Mouse (Mus musculus): Measurements from ENCODE around the gene Map3k5. TPM values are rescaled to one million over a fixed set of nuclear protein-coding genes. Genes with fewer than 3 reads are reported as not detected.

Gene Map3k5
- total and polyA plus RNA-seq, 3 experiments, result 15.8 to 31.0 (median 27.6) TPM

- Histone ChIP-seq H3K4me1 (ENCODE audit: control insufficient read depth in 1 of 2, insufficient read depth in 2 of 2) (peaks cover 5 to 16% of the 10 kb centered on the region in 2 experiments), H3K36me3 (replicated peaks in 1 of 2; ENCODE audit: control insufficient read depth in 1 of 2, insufficient read depth in 1 of 2, low read length in 1 of 2) (no peaks in the 10 kb centered on the region), H3K79me2 (replicated peaks; ENCODE audit: control insufficient read depth, extremely low read depth, insufficient read depth, poor library complexity, severe bottlenecking) (no peaks in the 10 kb centered on the region), H3K4me3 (replicated peaks in 1 of 3; ENCODE audit: low read depth in 2 of 3, low read length in 2 of 3, poor library complexity in 1 of 3) (peak overlapping the region in 1 of 3 experiments; percentile 24), H3K27me3 (replicated peaks) (peaks cover 2% of the 10 kb centered on the region), H3K9me3 (replicated peaks; ENCODE audit: low read length) (no peaks in the 10 kb centered on the region), H3K4me2 (ENCODE audit: insufficient read depth, low read depth, poor library complexity, severe bottlenecking) (peak overlapping the region; percentile 86), H3K9ac (ENCODE audit: insufficient read depth, low read depth) (peak overlapping the region; percentile 17; the same call in 1 of the 2 replicates), H3K27ac (ENCODE audit: insufficient read depth, low read depth) (no peak overlapping the region)
- dilution Hi-C loops (cut with MboI; ENCODE audit: extremely low pct_ligation_motif_present, extremely low pct_unique_long_range_greater_than_20kb, low sequenced_read_pairs), result no loop called here
- DNase-seq (ENCODE audit: extremely low read depth), result peak; percentile 47
- TF ChIP-seq BHLHE40 (IDR thresholded peaks at IDR 0.05; ENCODE audit: low read depth, low read length) (peak; percentile 65), IRF4 (IDR thresholded peaks at IDR 0.05; ENCODE audit: low read depth, low read length) (peak; percentile 98), MEF2A (IDR thresholded peaks at IDR 0.05; ENCODE audit: borderline replicate concordance, low read depth, low read length) (peak; percentile 84), ETS1 (conservative IDR thresholded peaks at IDR 0.05; ENCODE audit: low read depth, low read length) (peak; percentile 48; the same call in 1 of the 2 replicates), EP300 (IDR thresholded peaks at IDR 0.05; ENCODE audit: low read length) (peak; percentile 73), UBTF (IDR thresholded peaks at IDR 0.05; ENCODE audit: low read depth, low read length) (0 out of 2 replicates have a peak, but pooled peaks have one; percentile 57), CHD1 (IDR thresholded peaks at IDR 0.05; ENCODE audit: low read depth, low read length) (peak; percentile 99), USF1 (IDR thresholded peaks at IDR 0.05; ENCODE audit: low read depth, low read length) (no peak), RAD21 (IDR thresholded peaks at IDR 0.05; ENCODE audit: low read depth, low read length) (no peak), SMC3 (IDR thresholded peaks at IDR 0.05; ENCODE audit: low read depth, low read length) (no peak), USF2 (conservative IDR thresholded peaks at IDR 0.05; ENCODE audit: low read depth, low read length) (no peak), MYC (IDR thresholded peaks at IDR 0.05; ENCODE audit: low read depth, low read length) (no peak), POLR2A (IDR thresholded peaks at IDR 0.05; ENCODE audit: low read depth, low read length) (no peak)
- in situ Hi-C loops (cut with MboI; ENCODE audit: low pct_ligation_motif_present, low pct_unique_long_range_greater_than_20kb, low sequenced_read_pairs), result no loop called here
These were observed 235.8 kb downstream of the Map3k5 start for GRCm38 (mm10) chr10:20169927-20170604.

- no peaks in the 10 kb centered on the region for H3K36me3 ChIP-seq (replicated peaks in 1 of 2; ENCODE audit: control insufficient read depth in 1 of 2, insufficient read depth in 1 of 2, low read length in 1 of 2)
- H3K27me3 ChIP-seq (replicated peaks), result peaks cover 2% of the 10 kb centered on the region
- H3K9ac ChIP-seq (ENCODE audit: insufficient read depth, low read depth), result no peak overlapping the region
- in situ Hi-C loops (cut with MboI; ENCODE audit: low pct_ligation_motif_present, low pct_unique_long_range_greater_than_20kb, low sequenced_read_pairs) (no loop called here), dilution Hi-C loops (cut with MboI; ENCODE audit: extremely low pct_ligation_motif_present, extremely low pct_unique_long_range_greater_than_20kb, low sequenced_read_pairs) (no loop called here)
- no peaks in the 10 kb centered on the region for H3K9me3 ChIP-seq (replicated peaks; ENCODE audit: low read length)
- DNase-seq (ENCODE audit: extremely low read depth), result peak; percentile 48
- H3K4me3 ChIP-seq (replicated peaks in 1 of 3; ENCODE audit: low read depth in 2 of 3, low read length in 2 of 3, poor library complexity in 1 of 3), result no peak overlapping the region
- no peaks in the 10 kb centered on the region for H3K79me2 ChIP-seq (replicated peaks; ENCODE audit: control insufficient read depth, extremely low read depth, insufficient read depth, poor library complexity, severe bottlenecking)
- TF ChIP-seq MYC (IDR thresholded peaks at IDR 0.05; ENCODE audit: low read depth, low read length) (no peak), ELF1 (IDR thresholded peaks at IDR 0.05; ENCODE audit: low read depth, low read length) (no peak), SIN3A (IDR thresholded peaks at IDR 0.05; ENCODE audit: low read length) (no peak), JUN (IDR thresholded peaks at IDR 0.05; ENCODE audit: insufficient read depth, low read depth, low read length) (no peak), ZNF384 (IDR thresholded peaks at IDR 0.05; ENCODE audit: low read depth, low read length) (no peak), CTCF (conservative IDR thresholded peaks at IDR 0.05 in 1 of 2, IDR thresholded peaks at IDR 0.05 in 1 of 2; ENCODE audit: low read depth in 2 of 2, low read length in 2 of 2) (peak in 1 of 2 experiments; percentile 97; a peak in 3 of 4 replicates), MXI1 (IDR thresholded peaks at IDR 0.05; ENCODE audit: low read depth, low read length) (no peak), MAX (IDR thresholded peaks at IDR 0.05; ENCODE audit: low read length) (no peak), USF2 (conservative IDR thresholded peaks at IDR 0.05; ENCODE audit: low read depth, low read length) (no peak), SMC3 (IDR thresholded peaks at IDR 0.05; ENCODE audit: low read depth, low read length) (peak; percentile 54), RAD21 (IDR thresholded peaks at IDR 0.05; ENCODE audit: low read depth, low read length) (peak; percentile 46), CHD1 (IDR thresholded peaks at IDR 0.05; ENCODE audit: low read depth, low read length) (no peak), PAX5 (IDR thresholded peaks at IDR 0.05; ENCODE audit: low read length) (no peak), UBTF (IDR thresholded peaks at IDR 0.05; ENCODE audit: low read depth, low read length) (no peak), TBP (conservative IDR thresholded peaks at IDR 0.05; ENCODE audit: low read depth, low read length) (no peak), USF1 (IDR thresholded peaks at IDR 0.05; ENCODE audit: low read depth, low read length) (no peak), NELFE (IDR thresholded peaks at IDR 0.05; ENCODE audit: low read depth, low read length) (no peak), BHLHE40 (IDR thresholded peaks at IDR 0.05; ENCODE audit: low read depth, low read length) (no peak)
- peaks cover 5 to 16% of the 10 kb centered on the region in 2 experiments for H3K4me1 ChIP-seq (ENCODE audit: control insufficient read depth in 1 of 2, insufficient read depth in 2 of 2)
- H3K27ac ChIP-seq (ENCODE audit: insufficient read depth, low read depth), result no peak overlapping the region
- H3K4me2 ChIP-seq (ENCODE audit: insufficient read depth, low read depth, poor library complexity, severe bottlenecking), result peak overlapping the region; percentile 86; the same call in 1 of the 2 replicates
These were observed 236.4 kb downstream of the Map3k5 start for GRCm38 (mm10) chr10:20170605-20171088.

Data from CH12.LX (cell line).